Mouse (Mus musculus) erythroblast, embryonic 14.5 days (primary cell): ENCODE data around the gene Cd59a.
"Not testable (repeated sequence)": the region's sequence is repeated elsewhere in the genome, so short reads cannot be mapped to it uniquely, and the experiment has no call there.

Experiments used
- GATA1 ChIP-seq: IDR thresholded peaks from 2 replicates; pipeline ENCODE4 v1.6.1; 2012; ENCODE audit warnings: low read length, inconsistent platforms, mixed read lengths
- TAL1 ChIP-seq: IDR thresholded peaks from 3 replicates; pipeline ENCODE4 v1.6.1; 2012; ENCODE audit warnings: low read length, inconsistent platforms, mixed read lengths

DNA sequence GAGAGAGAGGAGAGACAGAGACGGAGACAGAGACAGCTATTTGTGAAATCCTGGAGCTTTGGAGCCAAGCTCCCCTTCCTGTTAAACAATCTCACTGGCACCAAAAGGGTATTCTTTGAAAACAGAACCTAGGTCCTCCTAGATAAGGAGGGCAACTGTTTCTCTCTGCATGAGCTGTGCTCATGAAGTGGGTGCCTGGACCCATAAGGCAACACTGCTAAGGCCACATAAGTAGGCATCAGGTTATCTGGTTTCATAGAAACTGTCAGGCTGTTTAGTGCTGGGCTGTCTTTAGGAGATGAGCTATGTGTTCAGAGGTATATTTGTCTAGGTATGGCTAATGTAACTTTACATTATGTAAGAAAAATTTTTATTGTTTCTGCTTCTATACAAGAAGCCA is 8.0 kb upstream of the Cd59a start:
- not testable (repeated sequence) for TF ChIP-seq GATA1, TAL1
